Mouse (Mus musculus): ENCODE measurements around the gene Tyrp1. TPM values are rescaled to one million over a fixed set of nuclear protein-coding genes. Genes with fewer than 3 reads are reported as not detected.

Tyrp1 gene
- total RNA-seq (2015) (not detected in 2 replicates), total RNA-seq (2017) (not detected in 2 replicates)

DNA sequence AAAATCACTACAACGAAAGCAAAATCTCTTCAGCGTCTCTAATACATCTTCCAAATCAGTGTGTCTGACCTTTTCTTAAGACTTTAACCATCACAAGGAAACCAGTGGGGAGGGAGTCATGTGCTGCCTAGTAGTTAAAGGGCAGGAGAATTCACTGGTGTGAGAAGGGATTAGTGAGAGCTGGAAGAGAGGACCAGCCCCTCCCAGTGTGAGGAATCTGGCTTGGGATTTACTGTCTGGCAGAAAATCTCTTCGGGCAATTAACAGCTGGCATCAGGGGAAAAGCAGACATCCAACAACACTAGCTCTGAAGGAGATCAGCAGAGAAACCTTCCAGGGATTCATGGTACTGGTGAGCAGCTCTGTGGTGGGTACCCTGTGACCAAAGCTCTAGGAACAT is at the start of gene Tyrp1:
TSS of gene Tyrp1 (plus strand) at position 74 of the 400 bp plus-strand sequence.
- no peak for ATAC-seq (replicated peaks; ENCODE audit: poor library complexity)

DNA sequence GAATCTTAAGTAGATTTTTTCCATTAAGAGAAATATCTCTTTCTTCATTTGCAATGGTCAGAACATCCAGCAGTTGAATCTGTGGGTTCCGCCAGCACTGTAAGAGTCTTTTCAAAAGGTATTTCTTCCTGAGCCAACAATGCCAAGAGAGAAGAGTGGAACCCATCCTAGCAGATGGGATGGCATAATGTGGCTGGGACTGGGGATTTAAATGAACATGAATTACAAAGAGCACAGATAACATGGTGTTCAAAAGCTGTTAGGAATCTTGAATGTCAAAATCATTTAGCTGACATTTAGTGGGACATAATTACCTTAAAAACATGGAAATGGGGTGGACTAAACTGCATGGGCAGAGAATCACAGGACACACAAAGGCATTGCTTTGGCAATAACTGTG is 45.6 kb upstream of the Tyrp1 start:
- ATAC-seq (replicated peaks; ENCODE audit: poor library complexity), result no peak

DNA sequence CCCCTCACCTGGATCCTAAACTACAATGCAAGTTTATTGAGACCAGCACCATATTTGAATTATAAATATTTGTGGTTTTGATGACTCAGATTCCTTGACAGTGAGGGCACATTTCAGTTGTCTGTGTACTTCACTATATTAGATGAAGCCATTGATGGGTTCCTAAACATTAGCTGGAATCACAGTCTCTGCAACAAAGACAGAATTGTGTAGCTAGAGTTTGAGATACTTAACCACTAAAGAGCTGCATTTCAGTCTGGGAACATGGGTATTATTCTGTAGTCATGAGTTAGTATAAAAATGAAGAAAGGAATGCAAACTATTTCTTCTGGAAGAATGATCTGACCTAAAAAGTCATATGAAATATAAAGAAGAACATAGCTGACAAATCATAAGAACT is 14.4 kb upstream of the Tyrp1 start:
- no peak for ATAC-seq (replicated peaks; ENCODE audit: poor library complexity)

DNA sequence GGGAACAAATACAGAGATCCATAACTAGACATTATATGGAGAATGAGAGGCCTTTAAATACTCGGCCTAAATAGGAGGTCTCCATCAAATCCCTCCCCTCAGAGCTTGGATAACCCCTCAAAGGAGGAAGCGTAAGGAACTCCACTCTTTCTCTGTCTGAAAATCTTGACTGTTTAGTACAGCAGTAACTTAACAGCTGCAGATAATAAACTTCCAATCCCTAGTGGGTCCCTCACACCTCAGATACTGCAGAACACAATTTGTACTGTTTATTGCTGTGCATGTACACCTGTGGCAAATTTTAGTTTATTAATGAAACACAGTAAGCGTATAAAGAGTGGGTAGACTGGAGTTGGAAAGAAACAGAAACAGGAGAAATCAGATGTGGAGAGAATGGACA is 12.0 kb upstream of the Tyrp1 start:
- ATAC-seq (replicated peaks; ENCODE audit: poor library complexity), result no peak

DNA sequence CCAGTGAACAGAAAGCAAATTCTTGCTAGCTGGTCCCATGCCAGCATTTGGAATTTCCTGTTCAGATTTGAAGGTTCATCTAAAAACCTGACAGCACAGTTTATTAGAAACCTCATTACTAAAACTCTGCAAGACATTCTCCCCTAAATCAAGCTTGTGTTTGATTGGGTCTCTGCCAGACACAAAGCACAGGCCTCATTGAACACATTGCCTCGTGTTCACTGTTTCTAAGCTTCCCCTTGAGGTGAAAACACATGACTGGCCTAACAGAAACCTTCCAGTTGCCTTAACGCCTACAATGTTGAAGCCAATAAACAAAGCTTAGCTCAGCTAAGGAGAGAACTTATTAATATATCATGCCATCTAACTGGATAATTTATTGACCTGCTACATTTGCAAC is 5.7 kb upstream of the Tyrp1 start:
- no peak for ATAC-seq (replicated peaks; ENCODE audit: poor library complexity)

DNA sequence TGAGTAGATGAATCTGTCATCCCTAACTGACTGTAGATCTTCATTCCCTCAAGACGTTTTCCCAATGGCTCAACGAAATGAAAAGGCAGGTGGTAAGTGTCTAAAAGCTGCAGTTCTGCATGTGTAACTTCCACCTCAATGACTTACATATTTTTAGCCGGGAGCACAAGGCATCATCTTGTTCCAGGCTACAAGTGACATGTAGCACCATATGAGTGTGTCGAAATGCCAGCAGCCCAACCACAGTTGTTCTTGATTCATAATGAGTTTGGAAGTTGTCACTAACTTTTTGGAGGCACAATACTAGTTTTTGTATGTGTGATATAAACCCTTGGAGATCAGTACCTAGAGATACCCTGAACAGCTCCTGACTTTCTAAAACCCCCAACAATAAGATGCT is 5.4 kb downstream of the Tyrp1 start:
- ATAC-seq (replicated peaks; ENCODE audit: poor library complexity), result no peak

DNA sequence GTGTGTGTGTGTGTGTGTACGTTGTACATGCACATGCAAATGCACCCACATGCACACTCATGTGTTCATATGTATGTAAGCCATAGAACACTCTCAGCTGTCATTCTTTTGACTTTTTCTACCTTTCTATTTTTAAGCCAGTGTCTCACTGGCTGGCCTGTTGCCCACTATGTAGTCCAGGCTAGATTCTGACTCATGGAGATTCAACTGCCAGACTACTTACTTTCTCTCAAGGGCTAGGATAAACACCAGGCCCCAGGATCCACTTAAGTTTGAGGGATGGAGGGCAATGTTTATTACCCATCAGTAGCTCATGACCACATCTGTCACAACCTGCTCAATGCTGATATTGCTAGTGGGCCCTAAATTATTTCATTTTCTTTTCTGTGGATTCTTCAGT is 8.1 kb downstream of the Tyrp1 start:
- no peak for ATAC-seq (replicated peaks; ENCODE audit: poor library complexity)

DNA sequence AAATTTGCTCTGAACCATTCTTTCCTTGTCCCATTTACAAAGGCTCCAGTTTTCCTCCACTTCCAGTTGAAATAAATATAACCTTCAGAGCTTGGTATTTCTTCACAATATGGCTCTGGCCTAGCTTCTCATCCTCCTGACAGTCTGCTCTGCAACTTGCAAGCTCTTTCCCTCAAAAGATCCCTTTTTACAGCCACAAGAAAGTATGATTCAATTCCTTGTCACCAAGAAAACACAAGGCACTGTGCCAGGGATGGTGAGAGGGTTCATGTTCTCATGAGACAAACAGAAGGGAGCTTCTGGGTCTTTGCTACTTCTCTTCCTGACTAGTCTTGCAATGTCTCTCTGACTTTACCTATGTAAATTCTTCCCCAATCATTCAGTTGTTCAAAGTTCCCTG is 9.8 kb downstream of the Tyrp1 start:
- no peak for ATAC-seq (replicated peaks; ENCODE audit: poor library complexity)

DNA sequence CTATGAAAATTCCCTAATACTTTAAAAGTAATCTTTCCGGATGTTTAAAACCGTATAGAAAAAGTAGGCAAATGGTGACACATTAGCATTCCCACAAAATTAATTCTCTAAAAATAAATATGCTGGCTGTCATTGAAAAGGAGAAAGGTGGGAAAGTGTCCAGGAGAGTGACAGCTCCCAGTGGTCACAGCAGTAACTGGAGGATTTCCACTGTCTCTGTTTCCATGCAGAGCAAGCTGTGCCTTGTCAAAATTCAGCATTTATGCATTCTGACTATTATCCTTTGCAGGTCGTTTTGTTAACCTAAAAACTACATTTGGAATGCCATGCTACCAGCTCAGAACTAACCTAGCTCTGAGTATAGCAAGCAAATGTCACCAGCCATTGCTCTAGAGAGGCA is 12.1 kb downstream of the Tyrp1 start:
- ATAC-seq (replicated peaks; ENCODE audit: poor library complexity), result no peak

DNA sequence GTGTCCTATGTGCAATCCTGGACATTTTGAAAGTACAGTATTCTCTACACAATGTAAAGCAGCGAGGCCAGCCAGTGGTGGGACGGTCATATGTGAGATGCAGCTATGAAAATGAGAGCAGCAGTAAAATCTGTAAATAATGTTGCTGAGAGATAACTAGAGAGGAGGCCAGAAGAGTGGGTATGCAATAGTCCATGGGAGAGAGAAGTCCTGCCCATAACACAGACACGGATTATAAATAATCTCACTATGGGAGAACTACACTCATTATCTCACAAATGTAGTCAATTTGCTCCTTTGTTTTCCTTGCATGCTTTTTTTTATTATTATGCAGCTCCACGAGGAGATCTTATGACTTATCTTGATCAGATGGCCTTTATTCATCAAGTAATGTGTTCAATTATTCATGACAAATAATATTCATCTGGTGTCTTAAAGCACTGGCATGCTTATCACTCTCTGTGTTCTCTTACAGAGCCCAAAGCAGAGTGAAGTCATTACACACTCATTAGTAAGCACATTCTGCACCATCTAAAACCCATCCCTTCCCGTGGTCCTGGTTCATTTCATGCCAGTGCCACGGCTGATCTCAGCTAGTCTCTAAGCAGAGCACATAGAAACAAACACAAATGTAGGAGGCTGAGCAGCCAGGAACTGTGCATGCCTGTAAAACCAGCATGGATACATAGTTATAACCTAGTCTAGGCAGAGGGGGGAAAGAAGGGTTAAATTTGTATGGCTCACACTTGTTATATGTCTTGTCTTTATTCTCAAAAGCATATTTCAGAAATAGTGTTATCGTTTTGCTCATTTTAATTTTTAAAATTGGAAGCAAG is 18.9 kb downstream of the Tyrp1 start:
- ATAC-seq (replicated peaks; ENCODE audit: poor library complexity), result no peak

DNA sequence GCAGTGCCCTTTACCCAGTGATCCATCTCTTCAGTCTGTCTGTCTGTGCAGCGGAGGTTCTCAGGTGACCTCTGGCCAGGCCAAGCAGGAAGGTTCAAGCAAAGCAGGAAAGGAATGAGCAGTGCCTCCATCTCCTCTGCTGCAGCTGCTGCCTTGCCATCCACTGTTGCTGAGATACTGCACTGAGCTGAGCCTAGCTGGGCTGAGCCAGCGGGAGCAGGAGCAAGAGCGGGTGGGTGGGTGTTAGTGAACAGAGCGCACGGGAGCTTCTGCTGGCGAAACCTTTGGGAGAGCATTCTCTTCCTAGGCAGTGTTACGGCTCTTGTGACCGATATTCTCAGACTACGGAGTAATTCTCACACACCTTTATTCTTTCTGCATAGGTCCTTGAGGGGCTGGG is 21.6 kb downstream of the Tyrp1 start:
- no peak for ATAC-seq (replicated peaks; ENCODE audit: poor library complexity)

DNA sequence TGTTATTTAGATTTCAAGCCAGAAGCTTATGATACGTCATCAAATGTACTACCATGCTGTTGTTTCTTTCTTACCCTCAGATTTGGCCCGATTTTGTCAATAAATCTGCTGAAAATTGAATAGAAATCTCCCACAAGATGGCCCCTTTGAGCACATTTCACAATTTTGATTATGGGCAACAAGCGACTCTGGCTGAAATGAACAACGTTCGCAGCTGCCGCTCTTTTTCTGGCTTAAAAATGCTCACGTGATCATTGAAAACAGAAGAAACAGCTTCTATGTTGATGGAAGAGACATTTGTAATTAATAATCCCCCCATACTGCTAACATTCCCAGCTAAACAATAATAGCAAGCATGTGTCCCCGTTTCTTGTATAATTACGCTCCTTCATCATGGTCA is 29.0 kb downstream of the Tyrp1 start:
- no peak for ATAC-seq (replicated peaks; ENCODE audit: poor library complexity)

DNA sequence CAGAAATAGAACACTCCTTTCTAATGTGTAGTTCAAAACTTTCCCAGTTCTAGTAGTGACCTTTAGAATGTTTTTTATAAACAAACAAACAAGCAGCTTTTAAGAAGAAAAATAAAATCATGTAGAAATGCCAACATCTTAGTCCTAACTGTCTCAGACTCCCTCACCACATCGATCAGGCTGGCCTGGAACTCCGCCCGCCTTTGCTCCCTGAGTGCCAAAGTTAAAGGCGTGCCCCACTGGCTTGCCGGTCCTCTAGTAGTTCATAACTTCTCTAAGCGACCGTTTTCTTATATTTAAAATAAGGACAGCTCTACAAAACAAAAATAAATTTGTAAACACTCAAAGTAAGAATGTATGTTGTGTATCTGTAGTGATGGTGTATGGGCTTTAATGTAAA is 30.0 kb downstream of the Tyrp1 start:
- ATAC-seq (replicated peaks; ENCODE audit: poor library complexity), result no peak

DNA sequence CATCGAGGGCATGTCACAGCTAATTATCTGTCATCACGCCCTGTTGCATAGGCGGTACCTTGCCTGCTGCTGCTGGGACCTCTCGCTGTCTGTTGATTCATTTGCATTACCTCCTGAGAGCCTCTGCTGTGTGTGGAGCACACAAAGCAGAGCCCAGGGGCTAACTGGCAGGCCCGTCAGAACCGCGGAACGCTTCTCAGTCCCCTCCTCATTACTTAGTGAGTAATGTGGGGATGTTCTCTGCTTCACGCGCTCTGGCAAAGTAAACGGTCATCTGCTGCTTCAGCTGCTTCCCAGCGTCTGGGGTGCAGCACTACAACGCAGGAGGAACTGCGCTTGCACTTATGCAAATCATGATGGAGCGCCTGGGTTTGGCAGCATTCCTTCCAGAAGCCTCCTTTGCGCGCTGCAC is 30.6 kb downstream of the Tyrp1 start:
- no peak for ATAC-seq (replicated peaks; ENCODE audit: poor library complexity)

DNA sequence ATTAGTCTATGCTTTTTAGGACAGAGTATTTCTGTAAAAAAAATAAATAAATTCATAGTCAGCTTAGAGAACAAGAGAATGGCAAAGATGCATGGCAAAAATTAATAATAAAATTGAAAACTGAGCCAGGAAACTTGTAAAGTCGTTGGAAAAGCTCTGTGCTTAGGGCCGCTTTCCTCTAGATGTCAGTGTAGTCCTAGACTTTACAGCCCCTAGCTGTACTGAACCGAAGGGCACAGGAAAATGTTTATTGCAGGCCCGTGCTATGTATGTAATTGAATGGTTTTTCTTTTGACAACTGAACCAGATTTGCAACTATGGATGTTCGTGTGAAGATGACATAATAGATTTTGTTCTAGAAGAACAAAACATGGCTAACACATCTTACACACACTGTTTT is 32.1 kb downstream of the Tyrp1 start:
- no peak for ATAC-seq (replicated peaks; ENCODE audit: poor library complexity)

DNA sequence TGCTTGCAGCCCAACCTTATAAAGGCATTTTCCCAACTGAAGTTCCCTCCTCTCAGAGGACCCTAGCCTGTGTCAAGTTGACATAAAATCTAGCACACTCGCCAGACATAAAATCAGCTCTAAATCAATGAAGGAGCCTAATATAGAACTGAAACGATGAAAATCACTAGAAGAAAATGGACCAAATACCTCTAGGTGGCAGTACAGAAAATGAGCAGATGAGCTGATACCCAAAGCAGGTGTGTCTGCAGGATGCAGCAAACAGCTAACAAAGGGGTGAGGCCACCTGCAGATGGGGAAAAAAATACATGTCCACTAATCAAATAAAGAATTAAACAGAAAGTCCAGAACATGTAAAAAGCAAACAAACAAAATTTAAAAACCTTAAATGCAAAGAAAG is 35.7 kb downstream of the Tyrp1 start:
- no peak for ATAC-seq (replicated peaks; ENCODE audit: poor library complexity)

DNA sequence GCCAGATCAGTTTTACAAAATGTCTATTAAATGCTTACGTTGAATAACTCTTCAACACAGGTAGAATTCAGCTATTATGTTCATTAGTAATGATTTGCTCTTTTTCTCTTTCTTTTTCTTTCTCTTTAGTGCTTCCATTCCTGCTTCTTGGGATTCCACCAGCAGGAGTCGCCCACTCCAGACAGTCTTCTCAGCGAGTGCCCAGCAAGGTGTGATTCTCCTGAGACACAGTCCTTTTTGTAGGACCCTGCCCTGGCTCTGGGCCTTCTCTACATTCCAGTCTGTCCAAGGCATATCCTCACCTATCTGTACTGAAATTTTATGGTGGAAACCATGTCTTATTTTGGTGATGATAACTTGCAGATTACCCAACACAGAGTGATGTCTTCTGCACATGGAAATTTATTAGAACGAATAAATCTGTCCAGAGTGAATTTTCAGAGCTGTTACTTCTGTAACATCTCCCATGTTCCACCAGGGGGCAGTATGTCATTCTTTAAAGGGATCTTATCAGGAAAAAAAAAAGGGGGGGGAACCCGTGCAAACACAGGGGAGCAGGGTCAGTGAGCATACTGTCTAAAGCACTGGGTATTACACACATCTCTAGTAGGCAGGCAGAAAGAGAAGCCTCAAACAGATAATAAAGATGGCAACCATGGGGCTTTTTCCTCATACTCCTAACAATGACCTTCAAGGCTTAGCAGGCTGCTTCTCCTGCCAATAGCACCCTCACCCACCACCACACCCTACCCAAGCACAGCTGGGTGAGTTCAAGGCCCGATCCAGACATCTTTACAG is 39.1 kb downstream of the Tyrp1 start:
- ATAC-seq (replicated peaks; ENCODE audit: poor library complexity), result no peak

DNA sequence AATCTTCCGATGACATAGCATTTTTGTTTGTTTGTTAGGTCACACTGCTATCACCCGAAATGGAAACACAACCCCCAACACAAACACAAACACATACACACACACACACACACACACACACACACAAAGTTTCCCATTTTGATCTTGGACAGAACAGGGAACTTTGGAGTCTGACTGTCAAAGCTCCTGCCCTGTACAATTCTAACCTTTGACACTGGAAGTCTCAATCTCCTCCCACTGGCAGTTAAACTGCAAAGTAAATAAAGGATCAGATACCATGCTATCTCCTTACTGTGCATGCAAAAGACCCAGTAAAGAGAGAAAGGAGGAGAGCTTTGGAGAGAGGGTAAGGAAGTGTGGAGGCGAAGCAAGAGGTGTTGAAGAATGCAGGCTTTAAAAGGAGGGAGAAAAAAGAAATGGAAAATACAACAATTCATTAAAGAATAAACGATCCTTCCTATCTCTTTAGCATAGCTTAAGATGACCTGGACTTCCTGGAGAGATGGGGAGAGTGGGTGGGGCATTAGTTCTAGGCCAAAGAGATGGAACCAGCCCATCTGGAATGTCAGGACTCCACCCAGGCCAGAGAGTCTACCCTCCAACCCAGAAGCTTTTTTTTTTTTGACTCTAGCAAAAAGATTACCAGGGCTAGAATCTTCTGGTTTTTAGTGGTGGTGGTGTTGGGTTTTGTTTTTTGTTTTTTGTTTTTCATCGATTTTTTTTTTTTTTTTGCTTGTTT is 40.4 kb downstream of the Tyrp1 start:
- ATAC-seq (replicated peaks; ENCODE audit: poor library complexity), result no peak

DNA sequence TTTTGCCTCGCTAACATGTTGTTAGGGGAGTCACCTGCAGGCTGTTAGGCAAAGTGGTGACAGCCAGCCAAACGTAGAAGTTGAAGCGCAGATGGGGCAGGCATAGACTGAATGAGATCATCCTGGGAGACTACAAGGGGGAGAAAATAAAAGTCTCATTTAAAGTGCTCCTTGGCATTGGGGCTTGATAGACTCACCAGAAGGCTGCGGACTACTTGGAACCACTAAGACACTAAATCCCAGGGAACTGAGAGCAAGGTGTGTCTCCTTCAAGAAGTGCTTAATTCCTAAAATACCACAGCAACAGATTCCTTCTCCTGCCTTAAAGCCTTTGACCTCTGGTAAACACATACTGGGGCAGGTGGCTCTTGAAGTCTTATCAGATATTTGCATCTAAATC is 41.1 kb downstream of the Tyrp1 start:
- no peak for ATAC-seq (replicated peaks; ENCODE audit: poor library complexity)

DNA sequence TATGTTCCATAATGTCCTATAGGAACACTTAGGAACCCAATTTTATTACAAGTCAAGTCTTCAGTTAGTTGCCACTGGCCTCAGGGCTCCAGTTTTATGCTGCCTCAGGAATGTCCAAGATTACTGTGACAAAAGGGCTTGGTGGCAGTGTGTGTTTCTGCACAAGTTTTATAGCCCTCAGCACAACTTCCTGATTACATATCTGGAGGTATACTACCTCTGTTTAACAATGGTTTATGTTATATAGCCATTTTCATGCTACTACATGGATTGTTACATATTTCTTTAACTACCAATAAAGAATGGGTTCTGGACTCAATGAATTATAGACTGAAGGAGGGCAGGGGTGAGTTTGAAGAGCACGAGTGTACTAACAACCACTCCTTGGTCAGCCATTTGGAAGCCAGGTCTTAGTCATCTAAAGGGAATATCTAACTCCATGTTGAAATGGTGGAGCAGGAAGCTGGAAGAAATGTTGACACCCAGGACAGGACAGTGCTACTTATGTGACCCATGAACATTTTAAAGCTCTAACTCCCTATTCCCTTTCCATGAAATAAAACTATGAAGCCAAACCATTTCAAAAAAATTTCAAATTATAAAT is 48.2 kb downstream of the Tyrp1 start:
- ATAC-seq (replicated peaks; ENCODE audit: poor library complexity), result no peak

DNA sequence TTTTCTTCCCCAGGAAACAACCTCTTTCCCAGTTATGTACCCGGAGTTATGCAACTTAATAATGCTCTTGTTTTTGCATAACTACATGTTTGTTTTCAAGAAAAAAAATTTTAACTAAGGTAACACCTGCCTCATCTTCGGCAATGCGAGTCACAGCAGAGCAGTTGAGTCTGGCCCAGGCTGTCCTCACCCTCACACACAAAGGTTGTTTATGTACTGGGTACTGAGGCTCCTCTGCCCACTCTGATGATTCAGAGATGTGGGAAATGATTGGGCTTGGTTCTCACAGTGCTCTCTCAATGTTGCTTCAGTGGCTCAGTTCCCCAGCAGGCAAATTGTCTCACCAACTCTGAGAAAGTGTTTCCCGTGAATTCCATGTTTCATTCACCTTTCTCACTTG is 52.7 kb downstream of the Tyrp1 start:
- ATAC-seq (replicated peaks; ENCODE audit: poor library complexity), result no peak
